Mouse (Mus musculus) C2C12 (cell line): ENCODE measurements around the gene Rad50.

Source experiments
- CTCF ChIP-seq: IDR thresholded peaks from one replicate; pipeline ENCODE4 v1.5.1; 2011; ENCODE audit not compliant: control insufficient read depth, insufficient read depth, insufficient read length
- MAX ChIP-seq: IDR thresholded peaks from one replicate; pipeline ENCODE4 v1.6.1; 2011; ENCODE audit warnings: mild to moderate bottlenecking, control low read depth
- MYOD1 ChIP-seq: IDR thresholded peaks from one replicate; pipeline ENCODE4 v1.6.1; 2011; ENCODE audit warnings: low read depth; ENCODE audit not compliant: control insufficient read depth, insufficient read length
- MYOG ChIP-seq: IDR thresholded peaks from one replicate; pipeline ENCODE4 v1.6.1; 2011; ENCODE audit not compliant: control insufficient read depth, insufficient read length; ENCODE audit errors: extremely low read depth
- USF1 ChIP-seq: IDR thresholded peaks from one replicate; pipeline ENCODE4 v1.6.1; 2011; ENCODE audit warnings: low read depth, mild to moderate bottlenecking, control low read depth, moderate library complexity

DNA sequence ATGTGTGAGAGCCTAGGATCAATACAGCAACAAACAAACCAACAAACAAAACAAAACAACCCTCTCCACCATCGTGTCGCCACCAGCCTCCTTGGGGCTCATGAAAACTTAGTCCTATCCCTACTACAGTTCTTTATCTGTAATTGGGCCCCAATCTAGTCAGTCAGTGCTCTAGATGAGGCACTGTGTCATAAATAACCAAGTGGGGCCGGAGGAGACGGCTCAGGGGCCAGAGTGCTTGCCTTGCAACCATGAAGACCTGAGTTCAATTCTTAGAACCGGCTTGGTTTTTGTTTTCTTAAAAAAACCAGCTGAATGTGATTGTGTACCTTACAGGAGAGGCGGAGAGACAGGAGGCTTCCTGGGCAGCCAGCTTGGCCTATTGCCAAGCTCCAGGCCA, 91.9 kb downstream of the Rad50 start:
- no peak for TF ChIP-seq CTCF
- no peak for TF ChIP-seq MAX
- TF ChIP-seq USF1 = no peak
- TF ChIP-seq MYOG = no peak
- TF ChIP-seq MYOD1 = no peak
